Mouse (Mus musculus): ENCODE data around the gene Gm36176. TPM values are rescaled to one million over a fixed set of nuclear protein-coding genes. Genes with fewer than 3 reads are reported as not detected.

Gm36176 gene
- polyA plus RNA-seq (2014; fragmentation: Illumina TruSeq; extraction: RNeasy Lipid Tissue Mini Kit (QIAGEN cat#74804); ENCODE audit: low read depth, low replicate concordance), result not detected

DNA sequence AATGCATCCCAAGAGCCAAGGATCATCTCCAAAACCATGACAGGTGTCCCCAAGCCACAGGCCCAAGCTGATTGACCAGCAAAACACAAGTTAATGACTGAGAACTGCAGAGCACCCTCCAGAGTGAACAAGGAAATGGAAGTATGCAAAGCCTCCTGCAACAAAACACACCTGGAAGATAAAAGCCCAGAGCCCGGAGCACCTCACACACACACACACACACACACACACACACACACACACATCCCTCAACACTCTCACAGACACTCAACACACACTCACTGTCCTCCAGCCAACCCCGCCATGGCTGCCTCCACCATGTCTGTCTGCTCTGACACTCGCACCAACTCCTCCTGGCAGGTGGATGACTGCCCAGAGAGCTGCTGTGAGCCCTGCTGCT lies at the start of gene Gm36176:
Gm36176 (plus strand) TSS at position 301 of the 400 bp plus-strand sequence.

DNA sequence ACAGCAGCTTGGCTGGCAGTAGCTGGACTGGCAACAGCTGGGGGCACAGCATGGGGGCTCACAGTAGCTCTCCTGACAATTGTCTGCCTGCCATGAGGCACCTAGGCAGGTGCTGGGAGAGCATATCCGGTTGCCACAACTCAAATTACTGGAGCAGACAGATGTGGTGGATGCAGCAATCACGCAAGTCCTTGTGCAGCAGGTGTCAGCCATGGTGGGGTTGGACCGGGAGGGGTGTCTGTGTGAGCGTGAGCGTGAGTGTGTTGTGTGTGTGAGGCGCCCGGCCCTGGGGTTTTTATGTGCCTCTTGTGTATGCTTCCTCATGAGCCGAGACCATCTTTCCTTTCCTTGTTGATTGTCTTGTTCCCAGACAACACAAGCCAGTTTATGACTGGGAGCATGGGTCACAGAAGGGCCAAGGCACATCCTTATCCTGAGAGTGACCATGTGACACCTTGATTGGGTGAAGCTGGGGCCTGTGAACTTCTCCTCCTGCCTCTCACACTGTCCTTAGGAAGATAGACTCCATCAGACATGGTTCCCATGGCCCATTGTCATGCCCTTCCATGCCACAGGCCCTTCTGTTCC lies 47.6 kb upstream of the Gm36176 start, which contains the start of gene Gm19668:
Gm19668 (minus strand) TSS at position 213 of the 588 bp plus-strand sequence.

DNA sequence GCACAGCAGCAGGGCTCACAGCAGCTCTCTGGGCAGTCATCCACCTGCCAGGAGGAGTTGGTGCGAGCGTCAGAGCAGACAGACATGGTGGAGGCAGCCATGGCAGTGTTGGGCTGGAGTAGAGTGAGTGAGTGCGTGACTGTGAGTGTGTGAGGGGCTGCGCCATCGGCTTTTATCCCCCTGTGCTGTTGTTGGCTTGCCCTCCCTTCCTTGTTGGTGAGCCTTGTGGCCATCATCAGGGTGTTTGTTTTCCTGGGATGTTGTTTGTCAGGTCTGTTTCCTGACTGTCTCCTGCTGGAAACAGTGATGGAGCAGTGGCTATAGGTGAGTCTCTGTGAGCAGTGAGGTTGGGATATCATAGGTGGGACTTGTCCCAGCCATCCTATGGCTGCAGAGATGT lies 34.9 kb upstream of the Gm36176 start, which contains the start of gene Gm9507:
Gm9507 (minus strand) TSS at position 101 of the 400 bp plus-strand sequence.

GRCm38 (mm10) chr10:77814382-77814781 lies 32.2 kb upstream of the Gm36176 start, which contains the start of gene Gm2696:
Gene Gm2696 (plus strand): TSS chr10:77814682.

GRCm38 (mm10) chr10:77826951-77827350 lies 19.7 kb upstream of the Gm36176 start, which contains the start of gene Krtap10-4:
Gene Krtap10-4 (minus strand): TSS chr10:77827095.

DNA sequence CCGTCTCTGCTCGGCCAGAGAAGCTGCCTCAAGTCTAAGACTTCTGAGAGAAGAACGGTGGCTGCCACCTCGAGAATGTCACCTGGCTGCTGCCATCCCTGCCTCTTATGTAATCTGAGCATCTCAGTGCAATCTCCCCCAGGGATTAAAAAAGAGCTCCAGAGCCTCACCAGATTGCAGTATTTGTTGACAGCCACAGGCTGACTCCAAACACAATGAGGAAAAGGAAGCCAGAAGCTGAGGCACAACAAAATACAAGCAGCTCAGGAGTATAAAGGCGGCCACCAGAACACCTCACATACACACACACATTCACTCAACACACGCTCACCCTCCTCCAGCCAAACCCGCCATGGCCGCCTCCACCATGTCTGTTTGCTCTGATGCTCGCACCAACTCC lies 11.0 kb upstream of the Gm36176 start, which contains the start of gene Krtap10-10:
Krtap10-10 (plus strand) TSS at position 301 of the 400 bp plus-strand sequence.

GRCm38 (mm10) chr10:77852559-77852958 lies 6.0 kb downstream of the Gm36176 start, which contains the start of gene Gm10318:
Gene Gm10318 (plus strand): TSS chr10:77852859.

GRCm38 (mm10) chr10:77861675-77862074 lies 15.1 kb downstream of the Gm36176 start, which contains the start of gene Gm3285:
Gene Gm3285 (plus strand): TSS chr10:77861975.

Other genes with a start within 250 kb of the Gm36176 start
- 76.1 TPM for gene Sumo3, start 240.7 kb upstream of the Gm36176 start, polyA plus RNA-seq (2014; fragmentation: Illumina TruSeq; extraction: RNeasy Lipid Tissue Mini Kit (QIAGEN cat#74804); ENCODE audit: low read depth, low replicate concordance)
- gene Gm49325, start 240.6 kb upstream of the Gm36176 start, polyA plus RNA-seq (2014; fragmentation: Illumina TruSeq; extraction: RNeasy Lipid Tissue Mini Kit (QIAGEN cat#74804); ENCODE audit: low read depth, low replicate concordance), result 1.6 TPM
- 7.3 TPM for gene Ube2g2, start 224.5 kb upstream of the Gm36176 start, polyA plus RNA-seq (2014; fragmentation: Illumina TruSeq; extraction: RNeasy Lipid Tissue Mini Kit (QIAGEN cat#74804); ENCODE audit: low read depth, low replicate concordance)
- gene Tspear, start 160.2 kb upstream of the Gm36176 start, polyA plus RNA-seq (2014; fragmentation: Illumina TruSeq; extraction: RNeasy Lipid Tissue Mini Kit (QIAGEN cat#74804); ENCODE audit: low read depth, low replicate concordance), result not detected
- gene Gm19402, start 156.0 kb upstream of the Gm36176 start, polyA plus RNA-seq (2014; fragmentation: Illumina TruSeq; extraction: RNeasy Lipid Tissue Mini Kit (QIAGEN cat#74804); ENCODE audit: low read depth, low replicate concordance), result not detected
- gene Gm9508, start 149.6 kb upstream of the Gm36176 start, polyA plus RNA-seq (2014; fragmentation: Illumina TruSeq; extraction: RNeasy Lipid Tissue Mini Kit (QIAGEN cat#74804); ENCODE audit: low read depth, low replicate concordance), result not detected
- gene Gm10272, start 140.2 kb upstream of the Gm36176 start, polyA plus RNA-seq (2014; fragmentation: Illumina TruSeq; extraction: RNeasy Lipid Tissue Mini Kit (QIAGEN cat#74804); ENCODE audit: low read depth, low replicate concordance), result not detected
- gene Gm10024, start 135.3 kb upstream of the Gm36176 start, polyA plus RNA-seq (2014; fragmentation: Illumina TruSeq; extraction: RNeasy Lipid Tissue Mini Kit (QIAGEN cat#74804); ENCODE audit: low read depth, low replicate concordance), result not detected
- not detected for gene Gm10142, start 131.0 kb upstream of the Gm36176 start, polyA plus RNA-seq (2014; fragmentation: Illumina TruSeq; extraction: RNeasy Lipid Tissue Mini Kit (QIAGEN cat#74804); ENCODE audit: low read depth, low replicate concordance)
- not detected for gene Krtap12-1, start 126.2 kb upstream of the Gm36176 start, polyA plus RNA-seq (2014; fragmentation: Illumina TruSeq; extraction: RNeasy Lipid Tissue Mini Kit (QIAGEN cat#74804); ENCODE audit: low read depth, low replicate concordance)
- gene Gm10100, start 120.3 kb upstream of the Gm36176 start, polyA plus RNA-seq (2014; fragmentation: Illumina TruSeq; extraction: RNeasy Lipid Tissue Mini Kit (QIAGEN cat#74804); ENCODE audit: low read depth, low replicate concordance), result not detected
- not detected for gene Gm18596, start 104.2 kb upstream of the Gm36176 start, polyA plus RNA-seq (2014; fragmentation: Illumina TruSeq; extraction: RNeasy Lipid Tissue Mini Kit (QIAGEN cat#74804); ENCODE audit: low read depth, low replicate concordance)
- not detected for gene Gm9736, start 95.4 kb upstream of the Gm36176 start, polyA plus RNA-seq (2014; fragmentation: Illumina TruSeq; extraction: RNeasy Lipid Tissue Mini Kit (QIAGEN cat#74804); ENCODE audit: low read depth, low replicate concordance)
- not detected for gene Gm3233, start 87.1 kb upstream of the Gm36176 start, polyA plus RNA-seq (2014; fragmentation: Illumina TruSeq; extraction: RNeasy Lipid Tissue Mini Kit (QIAGEN cat#74804); ENCODE audit: low read depth, low replicate concordance)
- gene Gm3238, start 75.5 kb upstream of the Gm36176 start, polyA plus RNA-seq (2014; fragmentation: Illumina TruSeq; extraction: RNeasy Lipid Tissue Mini Kit (QIAGEN cat#74804); ENCODE audit: low read depth, low replicate concordance), result not detected
- gene Gm7138, start 69.9 kb upstream of the Gm36176 start, polyA plus RNA-seq (2014; fragmentation: Illumina TruSeq; extraction: RNeasy Lipid Tissue Mini Kit (QIAGEN cat#74804); ENCODE audit: low read depth, low replicate concordance), result not detected
- not detected for gene Gm3250, start 64.3 kb upstream of the Gm36176 start, polyA plus RNA-seq (2014; fragmentation: Illumina TruSeq; extraction: RNeasy Lipid Tissue Mini Kit (QIAGEN cat#74804); ENCODE audit: low read depth, low replicate concordance)
- gene Gm7137, start 58.6 kb upstream of the Gm36176 start, polyA plus RNA-seq (2014; fragmentation: Illumina TruSeq; extraction: RNeasy Lipid Tissue Mini Kit (QIAGEN cat#74804); ENCODE audit: low read depth, low replicate concordance), result not detected
- not detected for gene Gm9639, start 51.7 kb upstream of the Gm36176 start, polyA plus RNA-seq (2014; fragmentation: Illumina TruSeq; extraction: RNeasy Lipid Tissue Mini Kit (QIAGEN cat#74804); ENCODE audit: low read depth, low replicate concordance)
- not detected for gene Gm19668, start 47.7 kb upstream of the Gm36176 start, polyA plus RNA-seq (2014; fragmentation: Illumina TruSeq; extraction: RNeasy Lipid Tissue Mini Kit (QIAGEN cat#74804); ENCODE audit: low read depth, low replicate concordance)
- not detected for gene Gm9507, start 35.0 kb upstream of the Gm36176 start, polyA plus RNA-seq (2014; fragmentation: Illumina TruSeq; extraction: RNeasy Lipid Tissue Mini Kit (QIAGEN cat#74804); ENCODE audit: low read depth, low replicate concordance)
- gene Gm2696, start 32.1 kb upstream of the Gm36176 start, polyA plus RNA-seq (2014; fragmentation: Illumina TruSeq; extraction: RNeasy Lipid Tissue Mini Kit (QIAGEN cat#74804); ENCODE audit: low read depth, low replicate concordance), result not detected
- not detected for gene Krtap10-4, start 19.7 kb upstream of the Gm36176 start, polyA plus RNA-seq (2014; fragmentation: Illumina TruSeq; extraction: RNeasy Lipid Tissue Mini Kit (QIAGEN cat#74804); ENCODE audit: low read depth, low replicate concordance)
- not detected for gene Krtap10-10, start 10.9 kb upstream of the Gm36176 start, polyA plus RNA-seq (2014; fragmentation: Illumina TruSeq; extraction: RNeasy Lipid Tissue Mini Kit (QIAGEN cat#74804); ENCODE audit: low read depth, low replicate concordance)
- gene Gm10318, start 6.1 kb downstream of the Gm36176 start, polyA plus RNA-seq (2014; fragmentation: Illumina TruSeq; extraction: RNeasy Lipid Tissue Mini Kit (QIAGEN cat#74804); ENCODE audit: low read depth, low replicate concordance), result not detected
- gene Gm3285, start 15.2 kb downstream of the Gm36176 start, polyA plus RNA-seq (2014; fragmentation: Illumina TruSeq; extraction: RNeasy Lipid Tissue Mini Kit (QIAGEN cat#74804); ENCODE audit: low read depth, low replicate concordance), result not detected
- 2.1 TPM for gene Lrrc3, start 55.7 kb downstream of the Gm36176 start, polyA plus RNA-seq (2014; fragmentation: Illumina TruSeq; extraction: RNeasy Lipid Tissue Mini Kit (QIAGEN cat#74804); ENCODE audit: low read depth, low replicate concordance)
- gene Trpm2, start 123.8 kb downstream of the Gm36176 start, polyA plus RNA-seq (2014; fragmentation: Illumina TruSeq; extraction: RNeasy Lipid Tissue Mini Kit (QIAGEN cat#74804); ENCODE audit: low read depth, low replicate concordance), result 0.38 TPM
- 1.0 TPM for gene 1810043G02Rik, start 131.7 kb downstream of the Gm36176 start, polyA plus RNA-seq (2014; fragmentation: Illumina TruSeq; extraction: RNeasy Lipid Tissue Mini Kit (QIAGEN cat#74804); ENCODE audit: low read depth, low replicate concordance)
- 2.6 TPM for gene Pfkl, start 163.3 kb downstream of the Gm36176 start, polyA plus RNA-seq (2014; fragmentation: Illumina TruSeq; extraction: RNeasy Lipid Tissue Mini Kit (QIAGEN cat#74804); ENCODE audit: low read depth, low replicate concordance)
- 0.41 TPM for gene Dnmt3l, start 195.1 kb downstream of the Gm36176 start, polyA plus RNA-seq (2014; fragmentation: Illumina TruSeq; extraction: RNeasy Lipid Tissue Mini Kit (QIAGEN cat#74804); ENCODE audit: low read depth, low replicate concordance)
- not detected for gene Aire, start 196.8 kb downstream of the Gm36176 start, polyA plus RNA-seq (2014; fragmentation: Illumina TruSeq; extraction: RNeasy Lipid Tissue Mini Kit (QIAGEN cat#74804); ENCODE audit: low read depth, low replicate concordance)
- 8.6 TPM for gene Icosl, start 222.5 kb downstream of the Gm36176 start, polyA plus RNA-seq (2014; fragmentation: Illumina TruSeq; extraction: RNeasy Lipid Tissue Mini Kit (QIAGEN cat#74804); ENCODE audit: low read depth, low replicate concordance)

Measured in sigmoid colon, adult 10 weeks (tissue).